Mouse (Mus musculus): Measurements from ENCODE around the gene Capns2. TPM values are rescaled to one million over a fixed set of nuclear protein-coding genes. Genes with fewer than 3 reads are reported as not detected.
A peak's percentile ranks its signal among the peaks of the same experiment; 100 is the strongest.
"Not testable (repeated sequence)": the region's sequence is repeated elsewhere in the genome, so short reads cannot be mapped to it uniquely, and the experiment has no call there.

Gene Capns2
- under 1 TPM; 0.36 to 0.37 TPM for total RNA-seq (2021)
- long read RNA-seq, experiment 1, transcript Capns2-201 (1 exons, 1,005 nt): major isoform, 6 of 6 reads
- long read RNA-seq, experiment 1, partial matches to known transcripts: 0 of 6 reads
- long read RNA-seq, experiment 1, other reads (novel, unspliced or antisense): 0 of 6 reads
- long read RNA-seq, experiment 2: 0 reads

GRCm38 (mm10) chr8:92901107-92901506 lies at the start of gene Capns2:
Gene Capns2 (plus strand): TSS chr8:92901407.
- DNase-seq (ENCODE audit: low spot score in 2 of 2): no peak

- DNase-seq (ENCODE audit: low spot score in 2 of 2): no peak
These were observed 47.8 kb upstream of the Capns2 start for GRCm38 (mm10) chr8:92853188-92853983.

- DNase-seq (ENCODE audit: low spot score in 2 of 2): no peak
These were observed 46.5 kb upstream of the Capns2 start for GRCm38 (mm10) chr8:92854673-92855072.

GRCm38 (mm10) chr8:92855171-92855894 lies 45.9 kb upstream of the Capns2 start, which contains the start of gene Lpcat2:
Gene Lpcat2 (plus strand): TSS chr8:92855339.
- peak; percentile 44 to 57 for DNase-seq (ENCODE audit: low spot score in 2 of 2)

- DNase-seq (ENCODE audit: low spot score in 2 of 2): no peak
These were observed 44.8 kb upstream of the Capns2 start for GRCm38 (mm10) chr8:92856273-92856986.

GRCm38 (mm10) chr8:92858475-92859182 lies 42.6 kb upstream of the Capns2 start:
- DNase-seq (ENCODE audit: low spot score in 2 of 2): no peak

- DNase-seq (ENCODE audit: low spot score in 2 of 2): no peak
These were observed 39.2 kb upstream of the Capns2 start for GRCm38 (mm10) chr8:92861977-92862376.

- DNase-seq (ENCODE audit: low spot score in 2 of 2): no peak
These were observed 30.9 kb upstream of the Capns2 start for GRCm38 (mm10) chr8:92870281-92870680.

- no peak for DNase-seq (ENCODE audit: low spot score in 2 of 2)
These were observed 29.0 kb upstream of the Capns2 start for GRCm38 (mm10) chr8:92872063-92872759.

- DNase-seq (ENCODE audit: low spot score in 2 of 2): no peak
These were observed 25.4 kb upstream of the Capns2 start for GRCm38 (mm10) chr8:92875795-92876194.

- DNase-seq (ENCODE audit: low spot score in 2 of 2): no peak
These were observed 20.0 kb upstream of the Capns2 start for GRCm38 (mm10) chr8:92881247-92881646.

GRCm38 (mm10) chr8:92883771-92884170 lies 17.4 kb upstream of the Capns2 start:
- DNase-seq (ENCODE audit: low spot score in 2 of 2): no peak

- not testable (repeated sequence) for DNase-seq (ENCODE audit: low spot score in 2 of 2)
These were observed 9.0 kb upstream of the Capns2 start for GRCm38 (mm10) chr8:92892216-92892615.

GRCm38 (mm10) chr8:92893870-92894269 lies 7.3 kb upstream of the Capns2 start:
- no peak for DNase-seq (ENCODE audit: low spot score in 2 of 2)

GRCm38 (mm10) chr8:92895053-92895452 lies 6.2 kb upstream of the Capns2 start:
- DNase-seq (ENCODE audit: low spot score in 2 of 2): no peak

GRCm38 (mm10) chr8:92896056-92896455 lies 5.2 kb upstream of the Capns2 start:
- no peak for DNase-seq (ENCODE audit: low spot score in 2 of 2)

- DNase-seq (ENCODE audit: low spot score in 2 of 2): no peak
These were observed 4.6 kb upstream of the Capns2 start for GRCm38 (mm10) chr8:92896611-92897010.

GRCm38 (mm10) chr8:92897794-92898193 lies 3.4 kb upstream of the Capns2 start:
- DNase-seq (ENCODE audit: low spot score in 2 of 2): no peak

- no peak for DNase-seq (ENCODE audit: low spot score in 2 of 2)
These were observed 1.6 kb upstream of the Capns2 start for GRCm38 (mm10) chr8:92899590-92899989.

- DNase-seq (ENCODE audit: low spot score in 2 of 2): no peak
These were observed 1.8 kb downstream of the Capns2 start for GRCm38 (mm10) chr8:92902981-92903380.

All from gastrocnemius, postnatal 4 days (tissue).